Mouse (Mus musculus) neural tube, embryonic 14.5 days (tissue): ENCODE measurements around the gene Whrn. TPM values are rescaled to one million over a fixed set of nuclear protein-coding genes. Genes with fewer than 3 reads are reported as not detected.

Source experiments
- ATAC-seq: fragments of 200-750 bp; cut with Nextera tagmentation; 2 replicates; pipeline ENCODE4 v1.8.0; 2017; ENCODE audit warnings: low read depth, mild to moderate bottlenecking, moderate TSS enrichment, moderate library complexity
- H3K27ac ChIP-seq: fragments of 300-500 bp; sonication (generic); 2 replicates; pipeline ENCODE4 v1.5.1; 2014; ENCODE audit warnings: low read depth, mild to moderate bottlenecking, control low read depth, low read length, moderate library complexity, mixed read lengths
- H3K27me3 ChIP-seq: fragments of 300-500 bp; sonication (generic); 2 replicates; pipeline ENCODE4 v1.6.1; 2014; ENCODE audit warnings: low read length; ENCODE audit not compliant: control insufficient read depth, insufficient read depth
- H3K36me3 ChIP-seq: fragments of 300-500 bp; sonication (generic); 2 replicates; pipeline ENCODE4 v1.6.1; 2014; ENCODE audit warnings: low read length, mixed read lengths; ENCODE audit not compliant: control insufficient read depth, insufficient read depth
- H3K4me1 ChIP-seq: fragments of 300-500 bp; sonication (generic); 2 replicates; pipeline ENCODE4 v1.6.1; 2014; ENCODE audit warnings: low read length; ENCODE audit not compliant: control insufficient read depth, insufficient read depth
- H3K4me2 ChIP-seq: fragments of 300-500 bp; sonication (generic); 2 replicates; pipeline ENCODE4 v1.6.1; 2014; ENCODE audit warnings: mild to moderate bottlenecking, low read depth, low read length, control low read depth
- H3K4me3 ChIP-seq: fragments of 300-500 bp; sonication (generic); 2 replicates; pipeline ENCODE4 v1.5.1; 2014; ENCODE audit warnings: low read depth, low read length, control low read depth, mixed read lengths
- H3K9ac ChIP-seq: fragments of 300-500 bp; sonication (generic); replicated peaks from 2 replicates; pipeline ENCODE4 v1.6.1; 2014; ENCODE audit warnings: low read depth, mild to moderate bottlenecking, control low read depth, low read length, mixed read lengths
- H3K9me3 ChIP-seq: fragments of 300-500 bp; sonication (generic); 2 replicates; pipeline ENCODE4 v1.6.1; 2016; ENCODE audit warnings: low read length; ENCODE audit not compliant: control insufficient read depth
- WGBS: fragments of 180-500 bp; shearing (Covaris S2); extraction: QIAGEN DNeasy Blood & Tissue Kit; methylation state at CpG from one replicate; pipeline ENCODE4 v1.1.7; 2014; 5-methylcytosine and 5-hydroxymethylcytosine counted together
- polyA plus RNA-seq: library from polyadenylated mRNA; unstranded; fragments of >200 nt; fragmentation: Nextera tagmentation; extraction: Ambion mirVana; gene quantifications from 2 replicates; pipeline ENCODE4 v1.2.1, GENCODE M21; 2014

Gene Whrn
- polyA plus RNA-seq, 1 experiment from 2014 or later, result 4.0 TPM

DNA sequence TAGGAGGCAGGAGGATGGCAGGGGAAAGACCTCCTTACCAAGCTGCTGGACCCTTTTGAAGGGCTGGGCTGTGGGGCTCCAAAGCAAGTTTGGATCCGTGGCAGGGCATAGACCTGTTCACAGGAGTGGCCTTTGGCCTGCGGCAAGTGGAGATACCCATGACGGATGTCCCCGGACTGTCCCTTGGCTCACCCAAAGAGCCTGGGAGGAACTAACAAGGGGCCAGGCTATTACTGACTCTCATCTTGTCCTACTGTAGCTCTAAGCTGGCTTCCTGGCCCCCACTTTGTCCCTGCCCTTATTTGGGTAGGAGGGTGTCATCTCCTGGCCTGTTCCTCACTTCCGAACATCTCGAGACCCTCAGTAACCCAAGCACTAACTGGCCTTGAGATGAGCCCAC, 93.2 kb downstream of the Whrn start:
- ATAC-seq, result peak; percentile 1; the same call in 1 of the 2 replicates
- Histone ChIP-seq H3K9ac (no peak overlapping the region), H3K27ac (peak overlapping the region; percentile 58; the same call in 1 of the 2 replicates)

DNA sequence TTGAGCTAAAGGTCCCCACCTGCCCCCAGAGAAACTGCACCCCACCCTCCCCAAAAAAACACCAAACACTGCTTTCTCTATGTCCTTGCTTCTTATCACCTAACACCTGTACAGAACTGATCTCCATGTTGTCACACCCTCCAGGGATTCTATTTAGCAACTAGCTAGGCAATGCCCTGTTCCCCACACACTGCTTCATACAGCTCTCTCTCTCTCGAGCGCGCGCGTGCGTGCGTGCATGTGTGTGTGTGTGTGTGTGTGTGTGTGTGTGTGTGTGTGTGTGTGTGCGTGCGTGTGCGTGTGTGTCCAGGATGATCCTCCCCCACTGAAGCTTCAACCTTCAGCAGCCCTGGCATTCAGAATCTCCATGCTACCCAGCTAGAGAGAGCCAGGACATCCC, 93.7 kb downstream of the Whrn start:
- ATAC-seq, result no peak
- H3K27ac ChIP-seq, result no peak overlapping the region
- H3K36me3 ChIP-seq, result no peaks in the 10 kb centered on the region
- no peaks in the 10 kb centered on the region for H3K27me3 ChIP-seq
- WGBS, result 93% methylated on average over 10 of the region's 10 CpGs
- H3K9me3 ChIP-seq, result no peaks in the 10 kb centered on the region
- no peak overlapping the region for H3K4me3 ChIP-seq
- no peak overlapping the region for H3K9ac ChIP-seq
- peaks cover 24% of the 10 kb centered on the region for H3K4me1 ChIP-seq
- H3K4me2 ChIP-seq, result no peak overlapping the region

More for the DNA sequence above, 93.2 kb downstream of the Whrn start:
- Histone ChIP-seq H3K4me3 (peak overlapping the region; percentile 12; the same call in 1 of the 2 replicates), H3K36me3 (no peaks in the 10 kb centered on the region), H3K4me1 (peaks cover 24% of the 10 kb centered on the region), H3K27me3 (no peaks in the 10 kb centered on the region), H3K4me2 (peak overlapping the region; percentile 3; the same call in 1 of the 2 replicates), H3K9me3 (no peaks in the 10 kb centered on the region)
- WGBS, result 74% methylated on average over 6 of the region's 6 CpGs

DNA sequence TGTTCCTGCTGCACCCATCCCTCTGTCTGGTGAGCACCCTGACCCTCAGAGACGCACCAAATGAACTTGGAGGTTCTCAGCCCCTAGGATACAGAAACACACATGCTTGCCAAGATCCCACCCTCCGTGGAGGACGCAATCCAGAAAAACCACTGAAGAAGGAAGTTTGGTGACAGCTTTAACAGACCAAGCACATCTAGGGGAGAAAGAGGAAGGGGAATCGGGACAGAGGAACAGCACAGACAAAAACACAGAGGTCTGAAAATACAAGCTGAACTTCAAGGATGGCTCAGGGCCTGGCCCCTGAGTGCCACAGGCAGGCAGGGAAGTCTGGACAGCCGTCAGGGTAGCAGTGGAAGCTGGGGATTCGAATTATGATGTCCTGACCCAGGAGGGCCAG, 94.2 kb downstream of the Whrn start:
- Histone ChIP-seq H3K36me3 (no peaks in the 10 kb centered on the region), H3K4me2 (no peak overlapping the region), H3K27me3 (no peaks in the 10 kb centered on the region), H3K9ac (no peak overlapping the region), H3K9me3 (no peaks in the 10 kb centered on the region), H3K27ac (no peak overlapping the region), H3K4me3 (no peak overlapping the region), H3K4me1 (peaks cover 24% of the 10 kb centered on the region)
- 81% methylated on average over 6 of the region's 6 CpGs for WGBS
- ATAC-seq, result no peak

DNA sequence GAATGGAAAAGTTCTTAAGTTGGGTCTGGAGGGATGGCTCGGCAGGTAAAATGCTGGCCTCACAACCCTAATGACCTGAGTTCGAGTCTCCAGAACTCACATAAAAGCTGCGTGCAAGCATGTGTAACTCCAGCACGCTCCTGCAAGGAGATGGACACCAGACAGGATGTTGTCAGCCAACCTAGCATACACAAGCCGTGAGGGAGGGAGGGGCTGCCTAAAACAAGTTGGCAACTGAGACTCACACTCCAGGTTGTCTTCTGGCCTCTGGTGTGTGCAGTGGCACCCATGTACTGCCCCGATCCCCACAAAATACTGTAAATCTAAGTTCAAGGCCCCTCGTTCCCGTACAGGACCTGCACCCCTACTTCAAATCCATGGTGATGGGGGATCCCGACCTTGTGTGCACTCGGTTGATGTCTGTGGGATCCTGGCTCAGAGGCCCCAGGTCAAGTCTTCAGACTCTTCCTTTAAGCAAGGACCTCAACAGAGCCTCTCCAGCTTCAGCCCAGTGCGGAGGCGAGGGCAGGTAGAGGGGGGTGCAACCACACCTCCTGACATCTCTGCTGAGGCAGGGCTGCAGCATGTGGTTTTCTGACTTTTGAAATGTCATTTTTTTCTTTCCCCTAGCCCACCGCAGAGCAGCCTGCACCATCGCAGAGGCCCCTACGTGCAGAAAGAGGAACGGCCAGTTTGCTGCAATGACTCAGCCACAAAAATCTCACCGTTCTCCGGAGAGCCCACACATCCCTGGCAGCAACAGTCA, 95.1 kb downstream of the Whrn start:
- WGBS, result 92% methylated on average over 18 of the region's 18 CpGs
- ATAC-seq, result no peak
- Histone ChIP-seq H3K9me3 (no peaks in the 10 kb centered on the region), H3K27ac (no peak overlapping the region), H3K36me3 (no peaks in the 10 kb centered on the region), H3K9ac (no peak overlapping the region), H3K27me3 (no peaks in the 10 kb centered on the region), H3K4me1 (peaks cover 24% of the 10 kb centered on the region), H3K4me3 (no peak overlapping the region), H3K4me2 (no peak overlapping the region)

DNA sequence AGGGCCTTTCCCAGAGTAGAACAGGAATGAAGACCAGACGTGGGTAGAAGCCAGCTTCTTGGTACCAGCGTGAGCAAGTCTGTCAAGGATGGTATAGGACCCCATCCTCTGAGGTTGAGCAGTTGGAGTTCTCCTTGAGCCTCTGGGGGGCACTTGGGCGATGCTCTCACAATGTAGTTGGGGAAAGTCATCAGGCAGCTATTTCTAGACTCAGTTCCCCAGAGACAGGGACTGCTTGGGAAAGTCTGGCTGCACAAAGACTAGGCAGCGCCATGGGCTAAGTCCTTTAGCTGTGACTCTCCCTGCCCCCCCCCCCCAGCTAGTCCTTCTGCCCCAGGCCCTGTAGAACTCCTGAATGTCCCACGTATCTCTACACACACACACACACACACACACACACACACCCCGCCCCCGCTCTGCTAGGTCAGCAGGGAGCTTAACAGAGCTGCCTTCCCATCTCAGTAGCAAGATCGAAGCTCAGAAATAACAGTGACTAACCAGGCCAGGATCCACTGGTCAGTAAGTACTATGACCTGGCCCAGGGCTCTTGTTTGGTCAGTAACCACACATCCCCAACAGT, 96.0 kb downstream of the Whrn start:
- WGBS, result 65% methylated on average over 7 of the region's 8 CpGs
- ATAC-seq, result no peak
- Histone ChIP-seq H3K27me3 (no peaks in the 10 kb centered on the region), H3K4me2 (no peak overlapping the region), H3K4me1 (peaks cover 18% of the 10 kb centered on the region), H3K4me3 (no peak overlapping the region), H3K9me3 (no peaks in the 10 kb centered on the region), H3K36me3 (no peaks in the 10 kb centered on the region), H3K9ac (no peak overlapping the region), H3K27ac (no peak overlapping the region)

DNA sequence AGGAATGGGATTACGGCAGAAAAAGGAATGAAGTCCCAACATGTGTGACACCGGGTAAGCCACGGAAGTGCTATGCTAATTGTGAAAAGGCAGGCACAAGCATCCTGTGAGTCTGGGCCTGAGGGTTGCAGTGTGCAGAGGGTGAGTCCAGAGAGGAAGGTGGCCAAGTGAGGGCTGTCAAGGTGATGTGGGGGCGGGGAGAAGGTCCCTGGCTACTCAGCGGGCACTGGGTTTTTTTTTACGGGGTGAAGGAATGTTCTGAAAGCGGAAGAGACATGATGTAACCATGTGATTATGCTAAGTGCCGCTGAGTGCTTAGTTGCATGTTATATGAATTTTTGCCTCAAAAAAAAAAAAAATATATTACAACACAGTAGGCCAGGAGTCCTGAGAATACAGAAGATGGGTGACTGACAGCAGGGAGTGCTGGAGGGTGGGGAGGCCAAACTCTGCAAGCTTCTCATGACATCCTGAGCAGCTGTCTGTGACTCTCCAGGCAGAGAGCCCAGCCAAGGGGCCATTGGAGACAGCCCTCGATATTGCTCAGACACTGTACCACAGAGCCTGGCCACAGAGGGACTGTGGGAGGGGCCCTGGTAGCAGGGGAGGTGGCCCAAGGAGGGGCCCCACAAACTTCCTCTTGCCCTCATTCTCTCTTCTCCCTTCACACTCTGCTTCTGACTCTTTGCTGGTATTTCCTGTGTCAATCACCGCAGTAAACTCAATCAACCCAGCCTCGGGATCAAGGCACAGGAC, 96.8 kb downstream of the Whrn start:
- ATAC-seq, result no peak
- Histone ChIP-seq H3K4me2 (no peak overlapping the region), H3K4me1 (peaks cover 10% of the 10 kb centered on the region; the same call in 1 of the 2 replicates), H3K27me3 (no peaks in the 10 kb centered on the region), H3K36me3 (no peaks in the 10 kb centered on the region), H3K27ac (no peak overlapping the region), H3K4me3 (no peak overlapping the region), H3K9ac (no peak overlapping the region), H3K9me3 (no peaks in the 10 kb centered on the region)
- WGBS, result 69% methylated on average over 11 of the region's 11 CpGs

DNA sequence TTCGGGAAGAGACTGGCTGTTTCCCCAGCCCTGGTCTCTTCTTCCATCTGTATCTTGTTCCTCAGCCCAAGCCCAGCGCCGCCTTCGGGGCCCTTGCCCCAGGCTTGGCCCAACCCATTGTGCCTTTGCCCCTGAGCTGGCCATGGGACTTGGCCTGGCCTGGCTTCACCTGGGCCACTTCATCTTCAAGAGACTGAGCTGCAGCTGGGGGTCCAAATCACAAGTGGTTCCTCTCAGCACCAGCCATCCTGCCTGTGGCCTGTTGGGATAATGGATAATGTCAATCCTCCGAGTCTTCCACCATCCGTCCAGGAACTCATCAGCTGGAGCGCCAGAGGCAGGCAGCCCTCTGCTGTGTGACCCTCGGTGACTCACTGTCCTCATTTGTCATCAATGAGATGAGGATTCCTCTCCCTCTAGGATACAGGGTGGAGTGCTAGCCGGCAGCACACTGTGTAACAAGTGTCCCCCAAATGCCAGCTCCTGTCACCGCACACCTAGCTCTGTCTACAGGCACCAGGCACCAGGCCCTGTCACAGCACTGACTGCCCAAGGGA, 97.7 kb downstream of the Whrn start:
- Histone ChIP-seq H3K4me3 (no peak overlapping the region), H3K27ac (no peak overlapping the region), H3K27me3 (no peaks in the 10 kb centered on the region), H3K36me3 (no peaks in the 10 kb centered on the region), H3K4me1 (peaks cover under 1% of the 10 kb centered on the region; the same call in 1 of the 2 replicates), H3K9me3 (no peaks in the 10 kb centered on the region), H3K4me2 (no peak overlapping the region), H3K9ac (no peak overlapping the region)
- 85% methylated on average over 10 of the region's 10 CpGs for WGBS
- ATAC-seq, result no peak

DNA sequence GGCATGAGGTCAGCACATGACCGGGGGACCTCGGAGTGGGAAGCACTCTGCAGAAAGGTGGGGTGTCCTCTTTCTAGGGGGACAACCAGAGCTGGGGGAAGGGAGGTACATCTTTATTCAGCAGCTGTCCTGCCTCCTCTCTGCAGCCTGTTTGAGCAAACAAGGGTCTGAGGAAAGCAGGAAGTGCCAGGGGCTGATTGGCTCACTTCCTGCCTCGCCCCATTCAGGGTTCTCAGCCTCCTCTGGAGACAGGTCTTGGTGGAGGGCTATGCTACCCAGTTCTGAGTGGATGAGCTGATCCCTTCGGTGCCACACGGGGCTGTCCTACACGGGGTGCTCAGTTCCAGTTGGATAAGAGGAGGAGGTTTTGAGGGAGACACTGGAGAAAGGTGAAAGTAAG, 104.5 kb downstream of the Whrn start:
- H3K4me3 ChIP-seq, result no peak overlapping the region
- H3K36me3 ChIP-seq, result no peaks in the 10 kb centered on the region
- no peak overlapping the region for H3K27ac ChIP-seq
- ATAC-seq, result no peak
- H3K9me3 ChIP-seq, result no peaks in the 10 kb centered on the region
- H3K27me3 ChIP-seq, result no peaks in the 10 kb centered on the region
- H3K9ac ChIP-seq, result no peak overlapping the region
- H3K4me2 ChIP-seq, result no peak overlapping the region
- H3K4me1 ChIP-seq, result peaks cover 16% of the 10 kb centered on the region
- WGBS, result 80% methylated on average over 6 of the region's 6 CpGs
